Mouse (Mus musculus) cerebellum, postnatal 10 days (tissue): ENCODE measurements around the gene Wdr34.
A peak's percentile ranks its signal among the peaks of the same experiment; 100 is the strongest.
"Not testable (repeated sequence)": the region's sequence is repeated elsewhere in the genome, so short reads cannot be mapped to it uniquely, and the experiment has no call there.

ENCODE experiments used
- DNase-seq, 2 experiments: peaks; one replicate each; pipeline ENCODE4 v3.0.0; 2021; ENCODE audit warnings: mixed read lengths in 2 of 2

Wdr34 gene

GRCm38 (mm10) chr2:30066046-30066901 lies 17.6 kb upstream of the Wdr34 start:
- peak; percentile 97 to 99 for DNase-seq

GRCm38 (mm10) chr2:30064298-30064697 lies 15.6 kb upstream of the Wdr34 start:
- DNase-seq, result no peak

- no peak for DNase-seq
Observed at GRCm38 (mm10) chr2:30063791-30064190, 15.1 kb upstream of the Wdr34 start.

- no peak for DNase-seq
Observed at GRCm38 (mm10) chr2:30063235-30063634, 14.6 kb upstream of the Wdr34 start.

GRCm38 (mm10) chr2:30062249-30063093 lies 13.8 kb upstream of the Wdr34 start:
- peak; percentile 61 to 63 for DNase-seq

- peak; percentile 50 to 54 for DNase-seq
Observed at GRCm38 (mm10) chr2:30061215-30062166, 12.8 kb upstream of the Wdr34 start.

- no peak for DNase-seq
Observed at GRCm38 (mm10) chr2:30058418-30058817, 9.7 kb upstream of the Wdr34 start.

GRCm38 (mm10) chr2:30057223-30057904 lies 8.7 kb upstream of the Wdr34 start, which contains the start of gene Set:
Gene Set, plus strand, starts transcription at chr2:30057378.
- DNase-seq, result peak; percentile 30 to 43

- no peak for DNase-seq
Observed at GRCm38 (mm10) chr2:30056736-30057135, 8.1 kb upstream of the Wdr34 start.

DNA sequence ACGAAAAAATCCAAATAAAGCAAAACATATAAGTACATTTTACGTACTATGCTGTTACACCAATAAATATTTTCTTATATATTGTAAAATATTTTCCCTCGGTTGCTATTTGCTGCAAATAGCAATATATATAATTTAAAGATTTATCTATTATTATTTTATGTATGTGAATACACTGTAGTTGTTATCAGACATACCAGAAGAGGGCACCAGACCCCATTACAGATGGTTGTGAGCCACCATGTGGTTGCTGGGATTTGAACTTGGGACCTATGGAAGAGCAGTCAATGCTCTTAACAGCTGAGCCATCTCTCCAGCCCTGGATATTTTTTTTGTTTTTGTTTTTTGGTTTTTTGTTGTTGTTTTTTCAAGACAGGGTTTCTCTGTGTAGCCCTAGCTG lies 6.6 kb upstream of the Wdr34 start:
- DNase-seq, result not testable (repeated sequence)

GRCm38 (mm10) chr2:30051992-30052761 lies 3.5 kb upstream of the Wdr34 start:
- no peak for DNase-seq

GRCm38 (mm10) chr2:30049831-30050230 lies 1.1 kb upstream of the Wdr34 start:
- DNase-seq, result no peak

DNA sequence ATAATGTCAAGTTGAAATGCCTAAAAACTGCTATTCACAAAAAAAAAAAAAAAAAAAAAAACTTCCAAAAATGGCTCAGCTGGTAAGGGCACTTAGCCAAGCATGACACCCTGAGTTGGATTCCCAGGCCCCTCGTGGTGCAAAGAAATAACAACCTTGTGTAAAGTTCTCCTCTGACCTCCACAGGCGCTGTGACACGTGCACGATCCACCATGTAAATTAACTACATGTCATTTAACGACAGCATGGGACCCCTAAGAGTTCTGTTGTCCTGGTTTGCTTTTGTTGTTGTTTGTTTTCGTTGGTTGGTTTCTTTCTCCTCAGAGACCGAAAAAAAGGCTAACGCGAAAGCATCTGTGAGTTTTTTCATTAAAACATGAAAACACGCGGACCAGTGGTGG lies 580 bp downstream of the Wdr34 start:
- no peak for DNase-seq

DNA sequence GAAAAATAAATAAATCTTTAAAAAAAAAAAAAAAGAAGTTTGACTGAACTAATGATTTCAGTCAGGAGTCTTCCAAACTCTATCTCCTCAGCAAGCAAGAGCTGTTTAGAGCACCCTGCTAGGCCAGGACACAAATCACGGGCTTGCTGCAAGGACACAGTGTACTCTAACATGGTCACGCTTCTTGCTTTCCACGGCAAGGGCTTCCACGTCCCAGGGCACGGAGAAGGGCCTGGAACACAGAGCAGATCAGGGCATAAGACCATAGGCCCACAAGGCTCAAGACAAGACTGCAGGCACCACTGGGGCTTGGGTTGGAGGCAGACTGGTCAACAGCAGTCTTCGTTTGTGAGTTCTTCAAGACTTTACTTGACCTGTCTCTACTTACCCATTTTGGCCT lies 1.6 kb downstream of the Wdr34 start:
- DNase-seq, result no peak

DNA sequence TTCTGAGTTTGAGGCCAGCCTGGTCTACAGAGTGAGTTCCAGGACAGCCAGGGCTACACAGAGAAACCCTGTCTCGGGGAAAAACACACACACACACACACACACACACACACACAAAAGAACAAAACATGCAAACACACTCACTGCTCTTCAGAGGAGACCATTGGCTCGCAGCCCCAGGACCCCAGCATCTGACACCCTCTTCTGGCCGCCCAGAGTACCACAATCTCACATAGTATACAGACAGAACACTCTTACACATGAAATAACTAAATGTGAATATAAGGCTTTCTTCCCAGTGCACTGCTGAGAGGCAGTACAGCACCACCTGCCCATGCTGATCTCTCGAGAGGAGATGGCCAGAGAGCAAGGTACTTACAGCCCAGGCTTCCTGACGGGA lies 4.1 kb downstream of the Wdr34 start:
- no peak for DNase-seq

DNA sequence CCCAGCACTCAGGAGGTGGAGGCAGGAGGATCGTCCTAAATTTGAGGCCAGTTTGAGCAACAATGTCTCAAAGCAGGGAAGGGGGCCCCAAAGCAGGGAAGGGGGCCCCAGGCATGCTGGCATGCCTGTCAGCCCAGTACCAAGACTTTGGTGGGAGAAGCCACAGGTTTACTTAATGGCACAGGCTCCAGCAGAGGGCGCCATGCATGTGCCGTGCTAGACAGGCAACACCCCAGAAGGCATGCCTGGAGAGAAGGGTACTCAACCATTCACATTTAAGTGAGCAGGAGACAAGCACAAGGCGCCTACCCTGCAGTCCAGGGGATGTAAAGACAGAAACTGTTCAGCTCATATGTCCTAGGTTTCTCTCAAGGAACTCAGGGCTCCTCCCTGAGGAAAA lies 6.2 kb downstream of the Wdr34 start:
- peak; percentile 91 to 94 for DNase-seq

- DNase-seq, result no peak
Observed at GRCm38 (mm10) chr2:30039687-30040086, 9.0 kb downstream of the Wdr34 start.

DNA sequence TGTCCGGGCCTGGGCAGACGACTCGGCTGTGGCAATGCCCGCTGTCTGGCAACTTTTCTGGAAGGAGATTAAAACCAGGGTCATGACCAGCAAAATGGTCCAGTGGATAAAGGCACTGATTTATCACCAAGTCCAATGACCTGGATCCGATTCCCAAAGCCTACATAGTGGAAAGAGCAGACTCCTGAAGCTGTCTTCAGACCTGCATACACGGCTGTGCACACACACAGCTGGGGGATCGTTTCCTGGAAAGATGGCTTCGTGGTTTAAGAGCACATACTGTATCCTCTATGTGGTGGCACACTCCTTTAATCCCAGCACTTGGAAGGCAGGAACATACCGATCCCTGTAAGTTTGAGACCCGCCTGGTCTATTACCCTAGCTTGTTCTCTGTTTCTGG lies 10.3 kb downstream of the Wdr34 start:
- no peak for DNase-seq

DNA sequence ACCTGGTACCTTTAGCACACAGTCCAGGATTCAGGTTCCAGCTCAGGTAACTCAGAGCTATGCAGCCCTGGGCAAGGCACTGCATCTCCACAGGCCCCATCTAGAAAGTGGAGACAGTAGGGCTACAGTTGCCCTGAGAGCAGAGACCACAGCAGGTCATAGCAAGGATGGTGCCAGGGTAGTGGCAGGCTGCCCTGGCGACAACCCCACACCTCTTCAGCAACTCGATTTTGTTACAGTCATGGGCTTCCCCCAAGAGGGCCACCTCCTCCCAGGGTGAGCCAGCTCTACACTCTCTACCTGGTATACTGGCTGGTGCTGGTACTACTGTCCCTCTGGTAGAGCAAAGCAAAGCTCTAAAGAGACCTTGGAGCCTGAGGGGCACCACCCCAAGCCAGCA lies 10.9 kb downstream of the Wdr34 start:
- no peak for DNase-seq

DNA sequence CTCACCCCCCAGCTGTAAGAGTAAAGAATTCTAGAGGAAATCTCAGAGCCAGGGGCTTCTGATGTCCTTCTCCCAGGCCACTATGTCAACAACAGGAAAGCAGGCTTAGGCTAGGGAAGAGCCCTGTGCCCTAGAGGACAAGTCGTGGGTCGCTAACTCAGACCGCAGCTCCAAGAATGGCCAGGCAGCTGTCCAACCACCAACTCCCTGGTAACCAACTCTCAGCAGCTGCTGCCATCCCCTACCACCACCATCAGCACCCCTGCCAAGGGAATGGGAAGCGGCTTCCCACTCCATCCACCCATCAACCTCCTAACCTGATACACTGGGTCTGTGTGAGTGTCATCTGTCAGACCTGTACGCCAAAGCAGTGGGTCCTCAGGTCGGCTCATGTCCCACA lies 15.7 kb downstream of the Wdr34 start:
- DNase-seq, result peak in 1 of 2 experiments; percentile 36

DNA sequence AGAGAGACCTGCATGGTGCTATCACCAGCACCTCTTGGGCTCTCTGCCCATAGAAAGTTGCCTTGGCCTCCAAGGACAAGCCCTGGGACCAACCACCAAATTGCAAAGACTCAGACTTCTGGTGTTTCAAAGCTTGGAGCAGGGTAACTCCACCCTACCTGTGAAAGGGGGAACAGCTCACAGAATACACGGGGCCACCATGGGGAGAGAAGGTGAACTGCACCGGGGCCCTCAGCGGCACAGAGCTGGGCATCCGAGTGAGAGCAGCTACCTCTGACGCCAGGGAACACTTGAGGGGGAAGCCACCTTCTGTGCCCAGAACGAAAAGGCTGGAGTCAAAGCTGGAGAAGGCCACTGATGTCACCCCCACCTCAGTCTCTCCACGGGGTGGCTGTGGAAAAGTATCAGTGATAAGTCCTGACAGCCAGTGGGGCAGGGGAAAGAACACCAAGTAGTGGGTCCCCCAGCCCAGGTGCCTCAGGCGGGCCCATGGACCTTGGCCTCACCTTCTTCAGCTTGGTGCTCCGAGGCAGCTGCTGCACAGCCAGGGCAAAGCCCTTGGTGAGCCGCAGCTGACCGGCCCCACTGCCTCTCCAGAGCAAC lies 16.3 kb downstream of the Wdr34 start:
- peak in 1 of 2 experiments; percentile 42 for DNase-seq
